Mouse (Mus musculus): ENCODE measurements around the gene Kars. TPM values are rescaled to one million over a fixed set of nuclear protein-coding genes. Genes with fewer than 3 reads are reported as not detected.

Kars gene
- polyA plus RNA-seq, 1 experiment from 2014 or later: 260 TPM

DNA sequence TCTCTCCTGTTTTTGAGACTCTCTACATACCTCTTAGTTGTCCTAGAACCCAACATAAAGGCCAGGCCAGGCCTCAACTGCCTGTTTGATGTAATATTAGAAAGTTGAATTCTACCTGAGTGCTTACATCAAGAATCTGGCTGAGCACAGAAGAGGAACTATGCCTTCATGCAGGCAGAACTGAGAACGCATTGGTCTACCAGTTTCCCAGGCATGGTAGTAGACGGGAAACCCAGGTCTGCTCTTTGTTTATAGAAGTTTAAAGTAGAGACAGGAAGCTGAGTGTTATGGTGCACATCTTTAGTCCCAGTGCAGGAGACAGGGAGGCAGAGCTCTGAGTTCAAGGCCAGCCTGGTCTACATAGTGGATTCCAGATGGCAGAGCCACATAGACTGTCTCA lies 64.0 kb downstream of the Kars start:
- Histone ChIP-seq H3K36me3 (ENCODE audit: control insufficient read depth, insufficient read depth, low read length) (peaks cover 57% of the 10 kb centered on the region), H3K9ac (ENCODE audit: low read depth, low read length) (no peak overlapping the region), H3K9me3 (ENCODE audit: control insufficient read depth, low read length) (no peaks in the 10 kb centered on the region), H3K4me2 (replicated peaks; ENCODE audit: low read depth, low read length) (no peak overlapping the region), H3K27ac (ENCODE audit: low read depth, low read length) (no peak overlapping the region), H3K4me1 (ENCODE audit: control insufficient read depth, insufficient read depth, low read length) (no peaks in the 10 kb centered on the region), H3K4me3 (ENCODE audit: low read length) (no peak overlapping the region), H3K27me3 (ENCODE audit: control insufficient read depth, insufficient read depth, low read length) (no peaks in the 10 kb centered on the region)
- no peak for ATAC-seq (ENCODE audit: low FRiP score, low TSS enrichment)
- WGBS: 87% methylated on average over 2 of the region's 2 CpGs

DNA sequence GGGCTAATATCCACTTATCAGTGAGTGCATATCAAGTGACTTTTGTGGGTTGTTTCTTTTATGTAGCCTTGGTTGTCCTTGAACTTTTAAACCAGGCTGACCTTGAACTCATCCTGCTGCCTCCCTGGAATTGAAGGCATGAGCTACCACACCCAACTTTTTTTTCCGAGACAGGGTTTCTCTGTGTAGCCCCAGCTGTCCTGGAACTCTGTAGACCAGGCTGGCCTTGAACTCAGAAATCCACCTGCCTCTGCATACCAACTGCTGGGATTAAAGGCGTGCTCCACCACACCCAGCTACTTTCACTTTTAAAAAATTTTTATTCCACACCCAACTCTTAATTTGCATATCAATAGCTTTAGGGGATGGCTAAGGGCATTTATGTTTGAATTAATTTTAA lies 67.6 kb downstream of the Kars start:
- no peak overlapping the region for H3K4me2 ChIP-seq (replicated peaks; ENCODE audit: low read depth, low read length)
- no peaks in the 10 kb centered on the region for H3K27me3 ChIP-seq (ENCODE audit: control insufficient read depth, insufficient read depth, low read length)
- 100% methylated on average over 2 of the region's 2 CpGs for WGBS
- peaks cover 11% of the 10 kb centered on the region for H3K4me1 ChIP-seq (ENCODE audit: control insufficient read depth, insufficient read depth, low read length)
- H3K36me3 ChIP-seq (ENCODE audit: control insufficient read depth, insufficient read depth, low read length): peaks cover 47% of the 10 kb centered on the region
- no peaks in the 10 kb centered on the region for H3K9me3 ChIP-seq (ENCODE audit: control insufficient read depth, low read length)
- H3K4me3 ChIP-seq (ENCODE audit: low read length): no peak overlapping the region
- H3K9ac ChIP-seq (ENCODE audit: low read depth, low read length): no peak overlapping the region
- H3K27ac ChIP-seq (ENCODE audit: low read depth, low read length): no peak overlapping the region
- no peak for ATAC-seq (ENCODE audit: low FRiP score, low TSS enrichment)

Other genes with a start within 250 kb of the Kars start
- 221 and 289 TPM in 2 replicates for gene Cfdp1, start 157.0 kb downstream of the Kars start, polyA plus RNA-seq (2014; fragmentation: Nextera tagmentation; extraction: Ambion mirVana)
- gene Tmem170, start 134.6 kb downstream of the Kars start, polyA plus RNA-seq (2014; fragmentation: Nextera tagmentation; extraction: Ambion mirVana): 10.6 and 11.7 TPM in 2 replicates
- gene Chst5, start 100.9 kb downstream of the Kars start, polyA plus RNA-seq (2014; fragmentation: Nextera tagmentation; extraction: Ambion mirVana): 0.97 and 1.1 TPM in 2 replicates
- 11.6 and 18.7 TPM in 2 replicates for gene Tmem231, start 77.4 kb downstream of the Kars start, polyA plus RNA-seq (2014; fragmentation: Nextera tagmentation; extraction: Ambion mirVana)
- 170 and 205 TPM in 2 replicates for gene Gabarapl2, start 70.6 kb downstream of the Kars start, polyA plus RNA-seq (2014; fragmentation: Nextera tagmentation; extraction: Ambion mirVana)
- 8.6 and 10.8 TPM in 2 replicates for gene Adat1, start 19.0 kb downstream of the Kars start, polyA plus RNA-seq (2014; fragmentation: Nextera tagmentation; extraction: Ambion mirVana)
- 23.1 and 27.6 TPM in 2 replicates for gene Terf2ip, start 75 bp upstream of the Kars start, polyA plus RNA-seq (2014; fragmentation: Nextera tagmentation; extraction: Ambion mirVana)
- gene Gm6793, start 3.7 kb upstream of the Kars start, polyA plus RNA-seq (2014; fragmentation: Nextera tagmentation; extraction: Ambion mirVana): 0.83 and 1.2 TPM in 2 replicates